Mouse (Mus musculus) lung, postnatal 36 days (tissue): Measurements from ENCODE around the gene Tmem179.

Source experiments
- DNase-seq: peaks from one replicate; pipeline ENCODE4 v3.0.0; 2022; ENCODE audit warnings: mixed read lengths

The Tmem179 gene

DNA sequence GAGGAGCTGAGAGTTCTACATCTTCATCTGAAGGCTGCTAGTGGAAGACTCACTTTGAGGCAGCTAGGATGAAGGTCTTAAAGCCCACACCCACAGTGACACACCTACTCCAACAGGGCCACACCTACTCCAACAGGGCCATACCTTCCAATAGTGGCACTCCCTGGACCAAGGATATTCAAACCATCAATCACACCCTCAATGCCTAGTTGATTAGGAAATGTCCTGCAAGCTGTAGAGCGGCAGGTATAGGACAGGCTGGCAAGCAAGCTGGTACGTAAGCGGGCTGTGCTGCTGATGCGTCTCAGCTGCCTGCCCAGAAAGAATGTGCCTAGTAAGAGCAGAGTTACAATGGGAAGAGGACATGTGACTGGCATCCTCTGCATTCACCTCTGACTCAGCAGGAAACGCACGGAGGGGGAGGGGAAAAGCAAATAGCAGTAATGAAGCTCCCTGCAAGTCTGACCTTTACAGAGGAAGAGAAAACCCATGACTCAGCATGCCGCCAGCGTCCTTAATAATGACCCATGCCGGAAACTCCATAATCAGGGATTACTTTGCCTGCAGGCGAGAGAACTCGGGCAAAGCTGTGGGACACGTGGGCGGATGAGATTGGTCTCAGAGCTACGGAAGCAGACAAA, at the start of gene Tmem179:
Gene Tmem179 (minus strand): TSS at position 51 of the 641 bp plus-strand sequence.
- peak; percentile 35 for DNase-seq

- no peak for DNase-seq
These were observed 46.5 kb upstream of the Tmem179 start for GRCm38 (mm10) chr12:112563011-112563410.

DNA sequence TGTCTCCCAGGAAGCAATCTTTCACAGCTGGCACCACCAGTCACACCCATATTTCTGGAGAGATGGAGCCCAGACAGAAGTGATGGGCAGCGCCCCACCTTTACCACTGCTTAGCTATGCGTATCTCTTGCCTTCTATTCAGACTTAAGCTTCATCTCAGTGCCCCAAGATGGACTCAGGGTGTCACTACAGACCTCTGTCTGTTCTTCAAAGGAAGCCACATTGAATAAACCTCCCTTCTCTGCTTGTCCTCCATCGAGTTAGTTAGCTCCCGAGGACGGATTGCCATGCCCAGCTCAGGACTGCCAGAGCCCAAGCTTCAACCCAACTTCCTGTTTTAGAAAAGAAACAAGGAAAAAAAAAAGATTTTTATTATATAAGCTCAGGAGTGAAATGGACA, 45.9 kb upstream of the Tmem179 start:
- no peak for DNase-seq

DNA sequence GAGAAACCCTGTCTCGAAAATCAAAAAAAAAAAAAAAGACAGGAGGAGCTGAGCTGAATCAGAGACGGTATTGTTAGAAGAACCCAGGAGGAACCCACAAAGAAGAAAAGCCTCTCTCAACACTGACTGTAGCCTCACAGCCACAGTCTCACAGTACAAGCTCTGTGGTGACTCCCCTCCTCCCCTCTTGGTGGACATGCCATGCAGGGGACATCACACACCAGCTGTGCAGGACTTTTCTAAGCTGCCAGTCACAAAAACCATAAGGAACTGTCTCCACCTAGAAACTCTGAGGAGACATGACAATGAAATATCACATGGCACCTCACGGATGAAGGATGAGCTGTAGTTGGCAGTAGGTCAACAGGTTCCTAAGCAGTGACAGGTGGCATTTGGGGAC, 44.6 kb upstream of the Tmem179 start:
- DNase-seq, result no peak

DNA sequence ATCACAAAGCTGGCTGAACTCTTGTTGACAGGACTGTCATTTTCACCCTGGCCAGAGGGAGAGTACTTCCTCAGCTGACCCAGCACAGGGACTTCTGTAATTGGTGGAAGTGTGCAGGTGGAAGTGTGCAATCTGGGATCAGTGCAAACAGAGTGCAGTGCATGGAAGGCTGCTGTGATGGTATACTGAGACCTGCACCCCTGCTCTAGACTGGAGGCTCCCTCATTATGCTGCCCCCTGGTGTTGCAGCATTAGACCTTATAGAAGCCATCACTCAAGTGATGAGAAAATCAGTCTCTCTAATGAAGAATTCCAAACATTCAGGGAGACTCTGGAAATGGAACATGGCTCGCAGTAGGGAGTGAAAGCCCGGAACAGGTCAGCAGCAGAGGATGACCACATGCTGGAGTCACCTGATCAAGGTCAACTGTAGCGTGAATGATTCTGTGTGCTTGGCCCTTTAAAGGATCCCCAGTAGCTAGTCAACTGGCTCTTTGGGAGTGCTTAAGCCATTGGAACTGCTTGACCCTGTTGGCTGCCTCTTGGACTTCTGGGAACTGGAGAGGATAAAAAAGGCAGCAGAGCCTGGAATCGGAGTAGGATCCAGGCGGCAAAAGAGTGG, 43.7 kb upstream of the Tmem179 start:
- DNase-seq, result peak; percentile 36

GRCm38 (mm10) chr12:112559671-112560070, 43.1 kb upstream of the Tmem179 start:
- DNase-seq, result no peak

GRCm38 (mm10) chr12:112559231-112559630, 42.7 kb upstream of the Tmem179 start:
- peak; percentile 13 for DNase-seq

- no peak for DNase-seq
These were observed 40.7 kb upstream of the Tmem179 start for GRCm38 (mm10) chr12:112557219-112557618.

- DNase-seq, result no peak
These were observed 40.0 kb upstream of the Tmem179 start for GRCm38 (mm10) chr12:112556531-112557060.

GRCm38 (mm10) chr12:112554900-112555299, 38.4 kb upstream of the Tmem179 start:
- DNase-seq, result peak; percentile 70

- DNase-seq, result no peak
These were observed 36.0 kb upstream of the Tmem179 start for GRCm38 (mm10) chr12:112552520-112552919.

DNA sequence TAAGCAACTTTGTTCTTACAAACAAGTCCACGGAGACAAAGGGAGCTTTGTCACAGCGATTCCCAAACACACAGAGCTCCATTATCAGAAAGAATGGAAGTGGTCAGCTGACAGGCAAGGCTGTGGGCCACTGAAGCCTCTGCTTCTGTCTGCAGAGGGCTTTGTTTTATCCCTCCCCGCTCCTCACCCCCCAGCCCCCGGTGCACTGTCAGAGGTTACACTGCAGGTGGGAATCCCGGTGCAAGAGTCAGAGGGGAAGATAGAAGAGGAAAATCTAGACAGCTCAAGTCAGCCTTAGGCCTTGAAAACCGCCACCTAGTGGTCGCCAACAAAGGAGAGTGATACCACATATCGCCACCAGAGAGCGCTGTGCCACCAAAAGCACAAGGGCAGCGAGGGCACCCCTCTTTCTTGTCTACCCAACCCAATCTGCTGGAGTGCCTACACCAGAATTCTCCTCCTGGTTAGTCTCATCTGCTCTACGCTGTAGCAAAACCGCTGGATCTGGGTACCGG, 35.4 kb upstream of the Tmem179 start:
- DNase-seq, result peak; percentile 93

DNA sequence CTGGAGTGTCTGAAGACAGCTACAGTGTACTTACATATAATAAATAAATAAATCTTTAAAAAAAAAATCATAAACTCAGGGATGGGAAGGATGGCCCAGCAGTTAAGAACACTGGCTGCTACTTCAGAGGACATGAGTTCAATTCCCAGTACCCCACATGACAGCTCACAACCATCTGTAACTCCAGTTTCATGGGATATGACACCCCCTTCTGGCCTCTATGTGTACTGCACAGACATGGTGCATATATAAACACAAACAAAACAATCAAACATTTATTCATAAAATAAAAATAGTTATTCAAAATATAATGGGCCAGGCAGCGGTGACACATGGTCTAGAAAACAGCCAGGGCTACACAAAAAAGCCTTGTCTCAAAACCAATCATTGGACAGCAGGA, 32.7 kb upstream of the Tmem179 start:
- no peak for DNase-seq

- no peak for DNase-seq
These were observed 29.6 kb upstream of the Tmem179 start for GRCm38 (mm10) chr12:112546110-112546509.

DNA sequence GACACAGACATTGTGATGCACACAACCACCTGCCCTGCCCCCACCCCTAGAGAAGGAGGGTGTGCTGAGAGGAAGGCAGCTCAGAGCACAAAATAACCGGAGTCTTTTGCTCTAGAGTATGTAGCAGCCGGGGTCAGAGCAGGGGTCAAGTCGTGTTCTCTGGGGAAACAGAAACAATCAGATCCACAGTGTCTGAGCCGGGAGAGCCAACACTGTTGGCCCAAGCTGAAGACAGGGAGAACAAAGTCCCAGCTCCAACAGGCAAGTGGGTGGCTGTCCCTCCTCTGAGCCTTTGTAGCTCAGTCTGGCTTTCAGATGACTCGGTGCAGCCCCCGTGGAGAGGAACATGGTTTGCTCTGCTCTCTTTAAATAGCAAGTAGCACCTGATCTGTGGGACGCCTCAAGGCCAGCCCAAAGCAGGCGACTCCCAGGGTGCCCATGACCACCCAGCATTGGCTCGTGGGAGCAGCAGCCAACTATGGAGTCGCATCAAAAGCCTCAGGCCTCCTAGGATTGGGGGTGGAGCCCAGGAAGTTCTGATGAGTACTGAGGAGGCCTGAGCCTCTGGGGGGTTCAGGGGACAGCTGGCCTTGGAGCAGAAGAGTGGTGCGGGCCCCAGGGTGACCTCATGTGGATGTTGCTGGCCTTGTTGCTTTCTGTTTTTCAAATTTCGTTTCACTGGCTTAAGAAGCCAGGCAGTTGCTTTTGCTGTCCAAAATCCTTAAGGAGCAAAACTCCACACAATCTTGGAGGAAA, 28.6 kb upstream of the Tmem179 start:
- DNase-seq, result no peak

GRCm38 (mm10) chr12:112543941-112544340, 27.4 kb upstream of the Tmem179 start:
- no peak for DNase-seq

- peak; percentile 90 for DNase-seq
These were observed 26.4 kb upstream of the Tmem179 start for GRCm38 (mm10) chr12:112542920-112543300.

DNA sequence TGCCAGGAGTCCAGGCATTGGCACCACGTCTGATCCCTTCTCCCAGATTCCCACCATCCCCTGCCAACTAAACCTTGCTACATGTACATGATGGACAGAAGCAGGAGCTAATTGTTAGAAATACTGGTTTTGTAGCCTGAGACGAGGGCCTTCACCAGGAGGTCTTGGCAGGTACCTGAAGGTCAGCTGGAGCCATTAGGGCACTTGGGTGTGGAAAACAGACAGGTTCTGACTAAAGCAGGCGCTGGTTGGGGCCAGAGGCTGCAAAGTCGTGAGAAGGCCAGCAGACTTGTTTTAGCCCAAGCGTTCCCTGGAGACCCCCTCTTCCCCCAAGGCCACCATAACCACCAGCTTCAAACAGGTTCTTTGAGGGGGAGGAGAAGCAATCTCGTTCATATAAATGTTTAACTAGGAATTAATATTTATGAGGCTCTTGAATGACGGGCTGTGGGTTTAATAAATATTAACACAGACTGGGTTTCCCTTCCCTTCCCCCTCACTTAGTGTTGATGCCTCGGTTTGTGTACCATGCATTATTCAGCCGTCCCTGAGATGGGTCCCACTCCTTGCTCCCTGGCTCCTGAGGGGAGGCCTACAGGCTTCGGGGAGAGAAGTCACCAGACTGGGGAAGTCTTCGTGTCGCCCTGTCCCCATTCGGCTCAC, 25.8 kb upstream of the Tmem179 start:
- DNase-seq, result no peak

- DNase-seq, result no peak
These were observed 25.0 kb upstream of the Tmem179 start for GRCm38 (mm10) chr12:112541483-112542091.

GRCm38 (mm10) chr12:112540321-112540720, 23.8 kb upstream of the Tmem179 start:
- no peak for DNase-seq

DNA sequence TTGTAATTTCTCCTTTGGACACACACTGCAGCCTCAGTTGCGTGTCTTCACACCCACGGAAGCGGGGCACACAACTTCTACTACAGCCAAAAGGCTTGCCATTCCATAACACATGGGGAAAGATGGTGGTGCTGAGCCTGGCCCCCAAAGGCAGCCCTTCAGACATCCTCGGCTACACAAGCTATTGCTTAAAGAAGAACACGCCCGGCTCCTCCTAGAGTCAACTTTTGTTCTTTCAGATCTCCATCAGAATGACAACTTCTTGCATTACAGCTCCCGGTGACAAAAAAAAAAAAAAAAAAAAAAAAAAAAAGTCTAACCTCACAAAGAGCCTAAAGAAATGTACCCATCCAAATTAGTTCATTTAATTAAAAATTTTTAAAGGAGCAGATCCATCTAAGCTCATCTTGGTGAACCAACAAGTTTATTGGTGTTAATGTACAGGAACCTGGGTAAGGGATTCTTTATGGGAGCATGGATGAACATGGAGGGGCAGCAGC, 23.0 kb upstream of the Tmem179 start:
- no peak for DNase-seq

DNA sequence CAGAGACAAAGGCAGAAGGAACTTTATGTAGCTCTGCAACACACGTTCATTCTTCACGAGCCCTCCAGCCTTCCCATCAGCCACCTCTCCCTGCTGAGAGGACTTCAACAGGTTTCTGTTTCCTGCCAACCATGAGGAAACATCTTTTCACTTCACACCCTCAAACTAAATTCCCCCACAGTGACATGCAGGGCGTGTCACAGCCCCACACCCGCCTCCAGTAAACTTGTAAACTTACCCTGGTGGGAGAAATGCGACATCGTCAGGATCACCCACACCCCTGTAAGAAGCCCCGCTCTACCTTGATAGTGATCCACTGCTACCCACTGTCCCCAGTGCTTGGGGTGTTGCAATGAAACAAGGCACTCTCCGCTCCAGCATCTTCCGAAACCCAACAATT, 21.8 kb upstream of the Tmem179 start:
- DNase-seq, result no peak
